Mouse (Mus musculus): ENCODE measurements around the gene Chmp3. TPM values are rescaled to one million over a fixed set of nuclear protein-coding genes. Genes with fewer than 3 reads are reported as not detected.
A peak's percentile ranks its signal among the peaks of the same experiment; 100 is the strongest.

Chmp3 gene
- 56.7 and 60.5 TPM in 2 replicates for polyA plus RNA-seq (2015; fragmentation: Nextera tagmentation; extraction: Ambion mirVana)

DNA sequence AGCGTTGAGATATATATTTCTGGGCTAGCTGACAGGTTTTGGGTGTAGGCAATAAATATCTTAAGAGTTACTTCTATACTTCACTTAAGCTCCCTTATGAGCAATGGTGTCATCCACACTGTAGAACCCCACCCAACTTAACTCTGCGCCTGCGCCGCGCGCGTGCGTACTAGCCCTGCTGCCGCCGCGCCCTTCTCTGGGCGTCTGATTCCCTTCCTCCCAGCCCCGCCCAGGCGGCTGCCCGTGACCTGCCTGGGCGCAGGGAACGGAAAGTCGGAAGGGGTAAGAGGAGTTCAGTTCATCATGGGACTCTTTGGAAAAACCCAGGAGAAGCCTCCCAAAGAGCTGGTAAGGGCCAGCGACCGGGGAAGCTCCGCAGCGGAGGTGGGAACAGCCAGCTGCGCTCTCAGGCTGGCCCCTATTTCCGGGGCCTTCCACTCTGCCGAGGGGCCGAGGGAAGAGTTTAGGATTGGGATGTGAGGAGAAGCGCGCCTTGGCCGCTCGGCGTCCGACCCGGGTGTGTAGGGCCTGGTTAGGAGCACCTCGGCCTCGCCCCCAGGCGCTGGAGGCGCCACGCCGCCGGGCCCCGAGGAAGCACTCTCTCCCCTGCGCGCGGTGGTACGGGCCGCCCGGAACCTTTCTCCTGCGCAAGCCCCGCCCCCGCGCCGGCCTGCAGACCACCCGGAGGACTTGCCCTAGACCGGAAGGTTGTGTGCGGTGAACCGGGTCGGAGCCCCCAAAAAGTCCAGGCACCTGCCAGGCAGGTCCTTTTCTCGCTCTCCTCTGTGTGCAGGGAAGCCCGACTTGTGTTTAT, at the start of gene Chmp3:
Chmp3 (plus strand) TSS at position 112 of the 814 bp plus-strand sequence.
- Histone ChIP-seq H3K27me3 (no peaks in the 10 kb centered on the region; the same call in 1 of the 2 replicates), H3K4me1 (no peaks in the 10 kb centered on the region), H3K4me3 (peak within 1 kb of the TSS; percentile 75), H3K9ac (peak within 1 kb of the TSS; percentile 97), H3K36me3 (0 out of 2 replicates have a peak, but pooled peaks cover 2% of the 10 kb centered on the region), H3K27ac (peak within 1 kb of the TSS; percentile 99), H3K4me2 (peak within 1 kb of the TSS; percentile 64), H3K9me3 (no peaks in the 10 kb centered on the region)
- ATAC-seq (ENCODE audit: insufficient number of reproducible peaks, insufficient read depth, low FRiP score, low TSS enrichment, low read depth) = peak; percentile 99
- WGBS = under 1% methylated on average over 57 of the region's 59 CpGs

DNA sequence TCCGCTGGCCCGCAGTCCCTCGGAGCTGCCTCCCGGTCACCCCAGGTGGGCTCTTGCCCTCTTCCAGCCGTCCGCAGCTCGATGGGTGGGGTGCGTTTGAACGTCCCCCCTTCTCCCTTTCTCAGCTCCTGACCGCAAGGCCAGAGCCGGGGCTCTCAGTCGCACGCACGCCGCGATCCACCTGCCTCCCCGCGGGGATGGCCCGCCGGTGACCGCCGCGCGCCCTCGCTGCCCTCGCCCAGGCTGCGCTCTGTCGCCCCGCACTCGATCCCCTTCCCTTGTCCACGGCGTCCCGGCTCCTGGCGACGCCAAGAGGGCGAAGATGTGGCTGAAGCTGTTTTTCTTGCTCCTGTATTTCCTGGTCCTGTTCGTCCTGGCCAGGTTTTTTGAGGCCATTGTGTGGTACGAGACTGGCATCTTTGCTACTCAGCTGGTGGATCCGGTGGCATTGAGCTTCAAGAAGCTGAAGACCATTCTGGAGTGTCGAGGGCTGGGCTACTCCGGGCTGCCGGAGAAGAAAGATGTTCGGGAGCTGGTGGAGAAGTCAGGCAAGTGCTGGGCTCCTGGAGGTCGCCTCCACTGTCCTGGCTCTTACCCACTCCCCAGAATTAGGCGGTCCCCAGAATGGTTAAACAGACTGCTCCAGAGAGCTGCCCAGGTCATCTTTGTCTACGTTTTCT, 49.1 kb upstream of the Chmp3 start:
- no peak; the same call in none of the 2 replicates for ATAC-seq (ENCODE audit: insufficient number of reproducible peaks, insufficient read depth, low FRiP score, low TSS enrichment, low read depth)
- H3K9me3 ChIP-seq = no peaks in the 10 kb centered on the region
- 0% methylated on average over 46 of the region's 46 CpGs for WGBS

DNA sequence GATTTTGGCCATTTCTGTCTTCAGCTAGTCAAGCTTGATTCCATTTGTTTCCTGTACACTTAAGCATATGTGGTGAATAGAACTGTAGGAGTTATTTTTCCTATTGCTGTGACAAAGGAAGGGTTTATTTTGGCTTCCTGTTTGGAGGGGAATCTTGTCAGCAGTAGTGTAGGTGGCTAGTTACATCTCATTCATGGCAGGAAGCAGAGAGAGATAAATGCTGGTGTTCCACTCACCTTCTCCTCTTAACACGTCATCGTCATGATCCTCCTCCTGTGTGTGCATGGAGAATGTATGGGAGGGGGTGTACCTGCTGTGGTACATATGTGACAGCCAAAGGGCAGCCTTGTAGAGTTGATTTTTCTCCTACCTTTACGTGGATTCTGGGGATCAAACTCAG, 43.0 kb upstream of the Chmp3 start:
- Histone ChIP-seq H3K27me3 (no peaks in the 10 kb centered on the region), H3K4me3 (no peak overlapping the region), H3K27ac (no peak overlapping the region), H3K4me1 (peaks cover 9% of the 10 kb centered on the region), H3K4me2 (no peak overlapping the region), H3K9ac (no peak overlapping the region), H3K36me3 (peaks cover 27% of the 10 kb centered on the region), H3K9me3 (no peaks in the 10 kb centered on the region)
- no peak for ATAC-seq (ENCODE audit: insufficient number of reproducible peaks, insufficient read depth, low FRiP score, low TSS enrichment, low read depth)
- 83% methylated on average over 3 of the region's 3 CpGs for WGBS

More for the DNA sequence above, 49.1 kb upstream of the Chmp3 start:
- peak overlapping the region; percentile 84 for H3K4me2 ChIP-seq
- peak overlapping the region; percentile 98 for H3K9ac ChIP-seq
- H3K27me3 ChIP-seq = no peaks in the 10 kb centered on the region
- H3K4me3 ChIP-seq = peak overlapping the region; percentile 90
- peaks cover 8% of the 10 kb centered on the region; the same call in 1 of the 2 replicates for H3K36me3 ChIP-seq
- peaks cover 20% of the 10 kb centered on the region for H3K4me1 ChIP-seq
- H3K27ac ChIP-seq = peak overlapping the region; percentile 98

DNA sequence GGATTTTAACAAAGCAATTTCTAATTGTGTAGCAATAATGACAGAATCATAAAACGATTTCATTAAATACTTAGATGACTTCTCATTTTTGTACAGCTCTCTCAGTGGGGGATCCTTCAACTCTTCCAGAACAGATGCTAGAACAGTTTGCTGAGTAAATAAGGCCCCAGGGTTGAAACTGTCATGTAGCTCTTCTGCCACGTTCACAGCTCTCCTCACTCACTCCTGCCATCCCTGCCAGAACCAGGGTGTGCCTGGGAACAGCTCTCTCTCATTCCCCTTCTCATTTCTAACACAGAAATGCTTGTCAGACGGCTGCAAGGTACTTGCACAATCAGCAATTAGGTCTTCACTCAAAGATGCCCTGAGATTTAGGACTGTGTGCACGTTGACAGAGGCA, 40.6 kb upstream of the Chmp3 start:
- H3K4me3 ChIP-seq = no peak overlapping the region
- no peaks in the 10 kb centered on the region for H3K9me3 ChIP-seq
- H3K9ac ChIP-seq = no peak overlapping the region
- no peak for ATAC-seq (ENCODE audit: insufficient number of reproducible peaks, insufficient read depth, low FRiP score, low TSS enrichment, low read depth)
- no peaks in the 10 kb centered on the region for H3K4me1 ChIP-seq
- 60% methylated on average over 4 of the region's 4 CpGs for WGBS
- H3K27me3 ChIP-seq = no peaks in the 10 kb centered on the region
- no peak overlapping the region for H3K27ac ChIP-seq
- H3K4me2 ChIP-seq = no peak overlapping the region
- peaks cover 29% of the 10 kb centered on the region for H3K36me3 ChIP-seq

DNA sequence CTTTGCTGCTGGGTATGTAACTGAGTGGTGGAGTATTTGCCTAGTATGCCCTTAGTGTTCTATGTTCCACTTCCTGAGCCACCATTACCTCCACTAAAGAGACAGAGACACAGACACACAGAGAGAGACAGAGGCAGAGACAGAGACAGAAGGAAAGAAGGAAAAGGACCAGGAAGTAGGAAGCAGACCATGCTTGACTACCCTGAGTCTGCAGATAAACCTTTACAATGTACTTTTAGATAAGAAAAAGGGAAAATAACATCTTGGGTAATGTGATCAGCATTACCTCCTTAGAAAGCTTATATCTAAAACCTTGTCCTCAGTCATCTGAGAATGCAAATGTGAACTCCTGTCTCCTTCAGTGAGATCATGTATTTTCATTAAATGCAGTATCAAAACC, 39.9 kb upstream of the Chmp3 start:
- Histone ChIP-seq H3K9me3 (no peaks in the 10 kb centered on the region), H3K27me3 (no peaks in the 10 kb centered on the region), H3K4me3 (no peak overlapping the region), H3K9ac (no peak overlapping the region), H3K36me3 (peaks cover 33% of the 10 kb centered on the region), H3K4me2 (no peak overlapping the region), H3K4me1 (no peaks in the 10 kb centered on the region), H3K27ac (no peak overlapping the region)
- no peak for ATAC-seq (ENCODE audit: insufficient number of reproducible peaks, insufficient read depth, low FRiP score, low TSS enrichment, low read depth)

DNA sequence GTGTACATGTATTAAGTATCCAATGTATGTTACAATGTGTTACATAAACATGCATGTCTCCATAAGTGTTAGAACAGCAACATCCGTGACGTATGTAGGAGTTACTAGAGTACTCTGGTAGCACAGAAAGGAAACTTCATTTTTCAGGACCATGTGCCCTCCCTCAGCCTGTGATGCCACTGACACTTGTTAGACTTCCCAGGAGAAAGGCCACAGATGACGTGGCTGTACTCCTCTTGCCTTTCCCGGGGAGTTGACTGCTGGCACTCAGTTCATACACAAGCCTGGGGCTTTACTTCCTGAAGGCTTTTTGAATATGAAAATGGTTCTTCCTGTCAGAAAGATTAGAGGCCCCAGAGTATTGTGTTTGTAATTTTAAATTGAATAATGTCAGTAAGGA, 39.5 kb upstream of the Chmp3 start:
- Histone ChIP-seq H3K4me3 (no peak overlapping the region), H3K4me2 (no peak overlapping the region), H3K27ac (no peak overlapping the region), H3K4me1 (no peaks in the 10 kb centered on the region), H3K9ac (no peak overlapping the region), H3K36me3 (peaks cover 35% of the 10 kb centered on the region), H3K9me3 (no peaks in the 10 kb centered on the region), H3K27me3 (no peaks in the 10 kb centered on the region)
- ATAC-seq (ENCODE audit: insufficient number of reproducible peaks, insufficient read depth, low FRiP score, low TSS enrichment, low read depth) = no peak
- WGBS = 71% methylated on average over 4 of the region's 4 CpGs

DNA sequence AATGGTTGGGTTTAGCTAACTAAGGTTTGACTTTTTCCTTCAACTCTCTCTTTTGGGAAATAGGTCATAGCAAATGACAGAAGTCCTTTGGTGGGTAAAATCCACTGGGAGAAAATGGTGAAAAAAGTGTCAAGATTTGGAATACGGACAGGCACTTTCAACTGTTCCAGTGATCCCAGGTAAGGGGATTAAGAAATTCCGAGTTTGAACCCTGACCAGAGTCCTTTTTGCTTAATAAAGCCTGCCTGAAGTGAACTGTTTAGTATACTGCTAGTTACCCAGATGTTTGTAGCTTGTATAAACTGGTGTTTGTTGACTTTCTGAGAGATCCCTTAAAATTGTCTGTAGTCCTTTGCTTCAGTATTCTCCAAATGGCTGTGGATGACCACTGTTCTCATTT, 37.9 kb upstream of the Chmp3 start:
- Histone ChIP-seq H3K27ac (no peak overlapping the region), H3K4me3 (no peak overlapping the region), H3K4me1 (no peaks in the 10 kb centered on the region), H3K36me3 (peaks cover 39% of the 10 kb centered on the region), H3K4me2 (no peak overlapping the region), H3K27me3 (no peaks in the 10 kb centered on the region), H3K9ac (no peak overlapping the region), H3K9me3 (no peaks in the 10 kb centered on the region)
- 96% methylated on average over 2 of the region's 2 CpGs for WGBS
- ATAC-seq (ENCODE audit: insufficient number of reproducible peaks, insufficient read depth, low FRiP score, low TSS enrichment, low read depth) = no peak

DNA sequence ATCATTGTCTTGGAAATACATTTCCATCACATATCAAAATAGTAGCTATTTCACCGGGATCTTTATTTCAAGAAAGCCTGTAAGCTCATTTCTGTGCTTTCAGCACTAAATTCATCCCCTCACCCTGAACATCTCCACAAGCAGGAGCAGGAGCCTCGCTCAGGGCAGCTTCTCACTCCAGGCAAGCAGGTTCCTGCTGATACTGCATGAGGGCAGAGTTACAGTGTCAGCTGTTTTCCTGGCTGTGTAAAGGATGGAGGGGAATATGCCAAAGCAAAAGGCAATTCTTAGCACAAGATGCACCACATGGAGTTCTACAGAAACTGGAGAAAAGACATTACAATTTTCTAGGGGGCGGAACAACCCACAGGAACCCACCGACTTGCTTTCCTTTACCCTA, 24.1 kb upstream of the Chmp3 start:
- WGBS = 87% methylated on average over 4 of the region's 4 CpGs
- H3K4me3 ChIP-seq = no peak overlapping the region
- ATAC-seq (ENCODE audit: insufficient number of reproducible peaks, insufficient read depth, low FRiP score, low TSS enrichment, low read depth) = no peak
- H3K27me3 ChIP-seq = no peaks in the 10 kb centered on the region
- no peaks in the 10 kb centered on the region for H3K9me3 ChIP-seq
- no peak overlapping the region for H3K9ac ChIP-seq
- H3K4me1 ChIP-seq = no peaks in the 10 kb centered on the region
- no peak overlapping the region for H3K4me2 ChIP-seq
- no peaks in the 10 kb centered on the region for H3K36me3 ChIP-seq
- no peak overlapping the region for H3K27ac ChIP-seq

DNA sequence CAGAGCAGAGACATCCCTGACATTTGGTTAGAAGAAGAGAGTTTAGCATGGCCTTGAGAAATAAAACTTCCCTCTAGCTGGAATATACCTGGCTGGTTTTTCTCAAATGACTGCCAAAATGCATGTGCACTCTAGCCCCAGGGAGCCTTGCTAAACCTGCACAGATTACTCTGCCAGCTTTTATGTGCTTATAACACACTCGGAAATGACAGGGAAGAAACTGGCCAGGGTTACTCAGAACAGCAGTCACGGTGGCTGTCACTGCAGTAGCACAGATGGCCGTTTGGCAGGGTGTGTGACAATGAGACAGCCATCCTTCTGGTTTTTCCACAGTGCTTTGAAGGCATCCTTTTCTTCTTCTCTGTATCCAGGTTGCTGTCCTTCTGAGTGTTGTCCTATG, 18.0 kb upstream of the Chmp3 start:
- Histone ChIP-seq H3K4me2 (no peak overlapping the region), H3K4me1 (no peaks in the 10 kb centered on the region), H3K4me3 (no peak overlapping the region), H3K9me3 (no peaks in the 10 kb centered on the region), H3K36me3 (no peaks in the 10 kb centered on the region), H3K9ac (no peak overlapping the region), H3K27me3 (no peaks in the 10 kb centered on the region), H3K27ac (no peak overlapping the region)
- 51% methylated on average over 3 of the region's 3 CpGs for whole genome bisulfite sequencing
- no peak for ATAC-seq (ENCODE audit: insufficient number of reproducible peaks, insufficient read depth, low FRiP score, low TSS enrichment, low read depth)

DNA sequence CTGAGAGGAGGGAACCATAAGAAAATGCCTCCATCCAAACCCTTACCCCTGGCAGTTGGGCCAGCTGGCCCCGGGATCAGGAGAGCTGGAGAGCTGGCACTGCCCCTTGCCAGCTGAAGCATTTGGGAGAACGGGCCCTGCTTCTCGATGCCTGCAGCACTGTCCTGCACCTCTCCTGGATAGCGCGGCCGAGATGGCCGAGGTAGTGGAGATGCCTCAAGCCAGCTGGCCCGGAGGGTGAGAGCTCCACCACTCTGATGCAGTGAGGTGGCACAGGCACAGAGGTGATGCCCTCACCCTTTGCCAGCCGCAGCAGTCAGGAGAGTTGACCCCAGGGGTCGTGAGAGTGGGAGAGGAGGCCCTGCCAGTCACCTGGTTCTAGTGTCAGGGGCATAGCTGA, 16.5 kb upstream of the Chmp3 start:
- no peak overlapping the region for H3K4me2 ChIP-seq
- no peaks in the 10 kb centered on the region for H3K27me3 ChIP-seq
- no peak for ATAC-seq (ENCODE audit: insufficient number of reproducible peaks, insufficient read depth, low FRiP score, low TSS enrichment, low read depth)
- H3K4me1 ChIP-seq = no peaks in the 10 kb centered on the region
- 89% methylated on average over 10 of the region's 10 CpGs for WGBS
- H3K36me3 ChIP-seq = no peaks in the 10 kb centered on the region
- H3K9me3 ChIP-seq = no peaks in the 10 kb centered on the region
- no peak overlapping the region for H3K9ac ChIP-seq
- H3K4me3 ChIP-seq = no peak overlapping the region
- H3K27ac ChIP-seq = no peak overlapping the region

DNA sequence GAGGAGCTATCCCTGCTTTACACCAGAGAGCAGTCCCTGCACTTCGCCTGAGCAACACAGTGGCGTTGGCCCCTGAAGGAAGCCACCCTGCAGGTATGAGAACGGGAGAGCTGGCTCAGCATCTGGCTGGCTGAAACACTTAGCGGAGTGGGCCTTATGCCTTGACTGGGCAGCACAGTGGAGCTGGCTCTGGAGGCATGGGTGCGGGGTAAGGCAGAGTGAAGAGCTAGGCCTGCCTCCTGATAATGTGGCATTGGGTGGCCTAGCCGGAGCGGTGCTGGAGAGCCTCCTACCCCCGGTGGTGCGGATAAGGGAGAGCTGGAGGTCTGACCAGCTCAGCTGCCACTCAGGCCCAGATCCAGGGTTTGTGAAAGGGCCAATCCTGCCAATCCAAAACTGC, 15.8 kb upstream of the Chmp3 start:
- WGBS = 88% methylated on average over 9 of the region's 9 CpGs
- Histone ChIP-seq H3K9me3 (no peaks in the 10 kb centered on the region), H3K9ac (no peak overlapping the region), H3K4me2 (no peak overlapping the region), H3K27me3 (no peaks in the 10 kb centered on the region), H3K4me1 (no peaks in the 10 kb centered on the region), H3K27ac (no peak overlapping the region), H3K36me3 (no peaks in the 10 kb centered on the region), H3K4me3 (no peak overlapping the region)
- no peak for ATAC-seq (ENCODE audit: insufficient number of reproducible peaks, insufficient read depth, low FRiP score, low TSS enrichment, low read depth)

DNA sequence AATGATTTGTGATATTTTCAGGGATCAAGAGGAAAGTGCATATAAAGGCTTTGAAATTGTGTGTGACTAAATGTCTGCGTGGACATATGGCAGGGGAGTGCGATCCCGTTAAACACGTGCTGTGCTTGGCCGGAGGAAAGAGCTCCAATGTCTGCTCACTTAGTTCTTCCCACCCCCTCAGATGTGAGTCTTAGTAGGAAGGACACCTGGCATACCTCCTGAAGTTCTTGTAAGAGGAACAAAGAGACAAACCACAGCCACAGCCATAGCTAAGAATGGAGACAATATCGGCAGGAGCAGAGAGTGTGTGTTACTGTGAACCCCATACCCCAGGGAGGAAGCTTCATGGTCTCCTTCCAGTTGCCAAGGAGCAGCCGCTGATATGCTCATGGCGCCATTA, 13.4 kb upstream of the Chmp3 start:
- Histone ChIP-seq H3K27ac (no peak overlapping the region), H3K4me1 (no peaks in the 10 kb centered on the region), H3K9ac (no peak overlapping the region), H3K4me3 (no peak overlapping the region), H3K27me3 (no peaks in the 10 kb centered on the region), H3K4me2 (no peak overlapping the region), H3K36me3 (no peaks in the 10 kb centered on the region), H3K9me3 (no peaks in the 10 kb centered on the region)
- WGBS = 84% methylated on average over 8 of the region's 8 CpGs
- ATAC-seq (ENCODE audit: insufficient number of reproducible peaks, insufficient read depth, low FRiP score, low TSS enrichment, low read depth) = no peak
